Mouse (Mus musculus) kidney, postnatal 0 days (tissue): ENCODE data around the gene Yars. TPM values are rescaled to one million over a fixed set of nuclear protein-coding genes. Genes with fewer than 3 reads are reported as not detected.

Experiments
- ATAC-seq: fragments of 200-750 bp; cut with Nextera tagmentation; replicated peaks from 2 replicates; pipeline ENCODE4 v1.8.0; 2017; ENCODE audit warnings: low read depth, moderate number of reproducible peaks, moderate TSS enrichment, moderate library complexity; ENCODE audit not compliant: low FRiP score
- DNase-seq: peaks from one replicate; pipeline ENCODE4 v3.0.0-alpha.2; 2016; ENCODE audit warnings: low spot score
- H3K27ac ChIP-seq: fragments of 300-500 bp; sonication (generic); 2 replicates; pipeline ENCODE4 v1.5.1; 2014; ENCODE audit warnings: mild to moderate bottlenecking
- H3K27me3 ChIP-seq: fragments of 300-500 bp; sonication (generic); 2 replicates; pipeline ENCODE4 v1.6.1; 2014; ENCODE audit warnings: low read length, mixed read lengths; ENCODE audit not compliant: insufficient read depth
- H3K36me3 ChIP-seq: fragments of 300-500 bp; sonication (generic); 2 replicates; pipeline ENCODE4 v1.6.1; 2014; ENCODE audit warnings: low read length, mixed read lengths; ENCODE audit not compliant: insufficient read depth
- H3K4me1 ChIP-seq: fragments of 300-500 bp; sonication (generic); replicated peaks from 2 replicates; pipeline ENCODE4 v1.6.1; 2014; ENCODE audit warnings: antibody characterized with exemption, low read length, mixed read lengths; ENCODE audit not compliant: insufficient read depth
- H3K4me2 ChIP-seq: fragments of 300-500 bp; sonication (generic); 2 replicates; pipeline ENCODE4 v1.6.1; 2014; ENCODE audit warnings: mild to moderate bottlenecking, low read length, moderate library complexity, mixed read lengths
- H3K4me3 ChIP-seq: fragments of 300-500 bp; sonication (generic); replicated peaks from 2 replicates; pipeline ENCODE4 v1.5.1; 2014; ENCODE audit warnings: low read depth, low read length
- H3K9ac ChIP-seq: fragments of 300-500 bp; sonication (generic); 2 replicates; pipeline ENCODE4 v1.6.1; 2014; ENCODE audit warnings: low read depth, low read length
- H3K9me3 ChIP-seq: fragments of 300-500 bp; sonication (generic); replicated peaks from 2 replicates; pipeline ENCODE4 v1.6.1; 2016; ENCODE audit warnings: low read length, inconsistent platforms, mixed read lengths
- CTCF ChIP-seq: IDR thresholded peaks from 2 replicates; pipeline ENCODE4 v1.5.1; 2016; ENCODE audit warnings: antibody characterized with exemption, low read depth, mild to moderate bottlenecking, moderate library complexity
- WGBS: fragments of 180-500 bp; shearing (Covaris S2); extraction: QIAGEN DNeasy Blood & Tissue Kit; methylation state at CpG from one replicate; pipeline ENCODE4 v1.1.7; 2014; 5-methylcytosine and 5-hydroxymethylcytosine counted together
- polyA plus RNA-seq: library from polyadenylated mRNA; unstranded; fragments of >200 nt; fragmentation: Nextera tagmentation; extraction: Ambion mirVana; gene quantifications from 2 replicates; pipeline ENCODE4 v1.2.1, GENCODE M21; 2015

Gene Yars
- polyA plus RNA-seq, 1 experiment from 2014 or later = 48.9 TPM

GRCm38 (mm10) chr4:129263225-129264021 lies 73.9 kb downstream of the Yars start:
- H3K36me3 ChIP-seq = no peaks in the 10 kb centered on the region
- ATAC-seq (peak; percentile 90), DNase-seq (peak; percentile 89)
- H3K4me1 ChIP-seq = peaks cover 5% of the 10 kb centered on the region
- H3K4me3 ChIP-seq = no peak overlapping the region
- H3K9me3 ChIP-seq = no peaks in the 10 kb centered on the region
- WGBS = 22% methylated on average over 19 of the region's 19 CpGs
- H3K4me2 ChIP-seq = peak overlapping the region; percentile 30
- H3K27me3 ChIP-seq = no peaks in the 10 kb centered on the region
- TF ChIP-seq CTCF = no peak
- no peak overlapping the region for H3K9ac ChIP-seq
- peak overlapping the region; percentile 60 for H3K27ac ChIP-seq

DNA sequence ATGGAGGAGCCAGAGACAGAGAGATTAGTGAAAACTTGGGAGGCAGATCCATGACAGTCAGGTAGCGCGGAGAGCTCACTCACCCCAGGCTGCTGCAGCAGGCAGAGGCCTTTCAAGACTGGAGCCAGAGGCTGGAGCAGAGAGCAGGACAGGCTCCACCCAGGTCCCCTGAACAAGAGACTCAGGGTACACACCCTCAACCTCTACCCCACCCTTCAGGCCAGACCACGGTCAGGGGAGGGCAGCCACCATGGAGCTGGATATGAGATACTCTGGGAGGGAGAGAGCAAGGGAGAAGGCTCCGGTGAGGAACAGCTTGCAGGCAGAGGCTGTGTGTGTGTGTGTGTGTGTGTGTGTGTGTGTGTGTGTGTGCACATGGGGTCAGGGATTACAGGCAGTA lies 76.6 kb downstream of the Yars start:
- TF ChIP-seq CTCF = no peak
- WGBS = 68% methylated on average over 4 of the region's 4 CpGs
- peaks cover 5% of the 10 kb centered on the region for H3K4me1 ChIP-seq
- H3K27me3 ChIP-seq = no peaks in the 10 kb centered on the region
- H3K9me3 ChIP-seq = no peaks in the 10 kb centered on the region
- no peak overlapping the region for H3K4me3 ChIP-seq
- DNase-seq (no peak), ATAC-seq (no peak)
- no peak overlapping the region for H3K9ac ChIP-seq
- no peak overlapping the region for H3K27ac ChIP-seq
- no peaks in the 10 kb centered on the region for H3K36me3 ChIP-seq
- no peak overlapping the region for H3K4me2 ChIP-seq

DNA sequence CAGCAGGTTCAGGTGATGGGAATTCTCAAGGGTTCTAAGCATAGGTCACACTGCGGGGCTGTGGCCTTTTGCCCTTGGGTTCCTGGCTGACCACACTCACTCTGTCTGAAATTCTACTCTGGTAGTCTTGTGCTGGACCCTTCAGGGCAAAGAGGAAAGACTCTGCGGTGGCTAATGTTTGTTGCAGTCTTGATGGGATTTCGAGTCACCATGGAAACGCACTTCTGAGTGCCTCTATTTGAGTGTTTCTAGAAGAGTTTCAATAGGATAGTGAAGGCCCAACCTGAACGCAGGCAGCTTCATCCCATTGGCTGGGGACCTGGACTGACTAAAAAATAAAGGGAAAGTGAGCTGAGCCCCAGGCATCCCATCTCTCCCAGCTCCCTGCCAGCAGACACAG lies 77.3 kb downstream of the Yars start:
- H3K4me1 ChIP-seq = peaks cover 5% of the 10 kb centered on the region
- H3K36me3 ChIP-seq = no peaks in the 10 kb centered on the region
- no peak overlapping the region for H3K27ac ChIP-seq
- H3K9ac ChIP-seq = no peak overlapping the region
- H3K9me3 ChIP-seq = no peaks in the 10 kb centered on the region
- H3K27me3 ChIP-seq = no peaks in the 10 kb centered on the region
- no peak overlapping the region for H3K4me2 ChIP-seq
- TF ChIP-seq CTCF = no peak
- ATAC-seq (no peak), DNase-seq (no peak)
- no peak overlapping the region for H3K4me3 ChIP-seq
- WGBS = 77% methylated on average over 5 of the region's 5 CpGs

DNA sequence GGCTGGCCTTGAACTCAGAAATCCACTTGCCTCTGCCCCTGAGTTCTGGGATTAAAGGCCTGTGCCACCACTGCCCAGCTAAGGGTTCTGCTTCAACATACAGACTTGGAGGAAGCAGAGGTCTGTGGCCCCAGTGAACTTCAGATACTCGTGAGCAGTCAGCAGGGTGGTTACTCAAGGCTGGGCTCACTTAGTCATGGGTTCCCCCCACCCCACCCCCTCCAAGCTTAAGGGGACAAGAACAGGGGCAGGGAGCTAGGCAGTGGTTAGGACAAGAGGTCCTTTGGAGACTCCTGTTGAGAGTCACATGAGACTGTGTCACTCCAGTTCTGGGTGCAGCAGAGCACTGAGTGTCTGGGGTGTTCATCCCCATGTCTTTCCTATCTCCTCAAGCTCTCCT lies 79.1 kb downstream of the Yars start:
- no peaks in the 10 kb centered on the region for H3K27me3 ChIP-seq
- no peak for ATAC-seq
- no peak overlapping the region for H3K4me2 ChIP-seq
- H3K27ac ChIP-seq = no peak overlapping the region
- 46% methylated on average over 1 of the region's 1 CpGs for WGBS
- no peaks in the 10 kb centered on the region for H3K36me3 ChIP-seq
- H3K4me3 ChIP-seq = no peak overlapping the region
- DNase-seq = no peak
- H3K9ac ChIP-seq = no peak overlapping the region
- H3K4me1 ChIP-seq = peaks cover 2% of the 10 kb centered on the region
- no peaks in the 10 kb centered on the region for H3K9me3 ChIP-seq
- no peak for TF ChIP-seq CTCF

Other genes starting within 250 kb of the Yars start
- 21.5 and 23.0 TPM in 2 replicates for gene Azin2, start 227.3 kb upstream of the Yars start, polyA plus RNA-seq
- gene Ak2, start 197.8 kb upstream of the Yars start, polyA plus RNA-seq = 173 and 188 TPM in 2 replicates
- 6.1 and 7.1 TPM in 2 replicates for gene Rnf19b, start 131.5 kb upstream of the Yars start, polyA plus RNA-seq
- gene Tmem54, start 84.2 kb upstream of the Yars start, polyA plus RNA-seq = 10.2 and 10.5 TPM in 2 replicates
- 0.94 and 1.0 TPM in 2 replicates for gene Hpca, start 67.7 kb upstream of the Yars start, polyA plus RNA-seq
- gene Fndc5, start 52.8 kb upstream of the Yars start, polyA plus RNA-seq = 5.9 and 6.3 TPM in 2 replicates
- gene S100pbp, start within 50 bp of the Yars start, polyA plus RNA-seq = 14.5 and 15.6 TPM in 2 replicates
- gene C77080, start 71.6 kb downstream of the Yars start, polyA plus RNA-seq = 9.8 and 11.3 TPM in 2 replicates
- gene Sync, start 97.9 kb downstream of the Yars start, polyA plus RNA-seq = 0.63 and 0.78 TPM in 2 replicates
- gene Rbbp4, start 145.6 kb downstream of the Yars start, polyA plus RNA-seq = 339 and 363 TPM in 2 replicates
- gene Zbtb8os, start 145.9 kb downstream of the Yars start, polyA plus RNA-seq = 55.9 and 60.8 TPM in 2 replicates
- gene Zbtb8a, start 188.4 kb downstream of the Yars start, polyA plus RNA-seq = 12.3 and 13.7 TPM in 2 replicates